Mouse (Mus musculus): ENCODE data around the gene Ggn. TPM values are rescaled to one million over a fixed set of nuclear protein-coding genes. Genes with fewer than 3 reads are reported as not detected.

Gene Ggn
- polyA plus RNA-seq, 1 experiment from 2014 or later, result 0.41 TPM

DNA sequence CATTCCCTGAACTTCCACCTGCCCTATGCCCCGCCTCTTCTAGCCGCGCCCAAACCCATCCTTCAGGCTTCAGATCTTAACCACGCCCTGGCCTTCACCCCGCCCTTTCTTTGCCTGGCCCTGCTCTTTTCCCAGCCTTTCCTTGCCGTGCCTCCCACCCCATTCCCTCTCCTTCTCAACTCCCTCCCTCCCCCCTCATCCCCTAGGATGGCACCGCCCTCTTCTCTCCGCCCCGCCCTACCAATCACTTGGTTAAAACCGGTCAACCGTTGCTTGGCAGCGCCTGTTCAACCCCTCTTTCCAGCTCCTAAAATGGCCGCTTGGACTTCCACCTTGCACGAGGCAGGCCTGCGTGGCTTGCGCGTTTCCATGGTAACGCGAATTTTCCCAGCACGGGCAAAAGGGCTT lies 43.7 kb downstream of the Ggn start, which contains the start of gene Catsperg1:
Gene Catsperg1 (minus strand): TSS at position 361 of the 408 bp plus-strand sequence.
- Histone ChIP-seq H3K4me2 (peak within 1 kb of the TSS; percentile 66), H3K36me3 (peaks cover 3% of the 10 kb centered on the region; the same call in 1 of the 2 replicates), H3K9ac (no peak within 1 kb of the TSS), H3K27me3 (replicated peaks) (peaks cover 18% of the 10 kb centered on the region), H3K4me3 (peak within 1 kb of the TSS; percentile 24), H3K4me1 (replicated peaks) (peaks cover 13% of the 10 kb centered on the region; the same call in 1 of the 2 replicates), H3K9me3 (replicated peaks) (peaks cover 30% of the 10 kb centered on the region), H3K27ac (ENCODE audit: poor library complexity, severe bottlenecking) (no peak within 1 kb of the TSS)
- ATAC-seq (ENCODE audit: insufficient number of reproducible peaks, low FRiP score), result peak; percentile 27; the same call in 1 of the 2 replicates
- 5% methylated on average over 20 of the region's 20 CpGs for WGBS

DNA sequence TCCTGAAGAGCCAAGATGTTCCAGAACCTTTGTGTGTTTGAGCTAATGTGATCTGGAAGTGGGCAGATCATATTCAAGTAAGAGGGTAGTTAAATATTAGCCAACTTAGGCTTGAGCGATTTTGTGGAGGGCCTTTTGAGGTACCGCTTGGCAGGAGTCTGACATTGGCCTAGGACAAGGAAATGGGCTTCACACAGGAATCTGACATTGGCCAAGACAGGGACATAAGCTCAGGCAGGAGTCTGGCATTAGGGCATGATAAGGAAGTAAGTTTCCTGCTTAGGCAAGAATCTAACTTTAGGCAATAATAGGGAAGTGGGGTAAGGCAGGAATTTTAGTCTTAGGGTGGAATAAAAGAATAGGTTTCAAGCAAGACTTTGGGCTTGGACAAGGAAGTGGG lies 44.2 kb downstream of the Ggn start:
- no peak for ATAC-seq (ENCODE audit: insufficient number of reproducible peaks, low FRiP score)
- 68% methylated on average over 2 of the region's 2 CpGs for WGBS
- 0 out of 2 replicates have a peak overlapping the region, but pooled peaks have one; percentile 66 for H3K4me2 ChIP-seq
- peaks cover 4% of the 10 kb centered on the region for H3K36me3 ChIP-seq
- H3K27me3 ChIP-seq (replicated peaks), result peaks cover 18% of the 10 kb centered on the region
- H3K27ac ChIP-seq (ENCODE audit: poor library complexity, severe bottlenecking), result no peak overlapping the region
- H3K4me1 ChIP-seq (replicated peaks), result peaks cover 13% of the 10 kb centered on the region; the same call in 1 of the 2 replicates
- peaks cover 35% of the 10 kb centered on the region for H3K9me3 ChIP-seq (replicated peaks)
- no peak overlapping the region for H3K4me3 ChIP-seq
- H3K9ac ChIP-seq, result no peak overlapping the region

DNA sequence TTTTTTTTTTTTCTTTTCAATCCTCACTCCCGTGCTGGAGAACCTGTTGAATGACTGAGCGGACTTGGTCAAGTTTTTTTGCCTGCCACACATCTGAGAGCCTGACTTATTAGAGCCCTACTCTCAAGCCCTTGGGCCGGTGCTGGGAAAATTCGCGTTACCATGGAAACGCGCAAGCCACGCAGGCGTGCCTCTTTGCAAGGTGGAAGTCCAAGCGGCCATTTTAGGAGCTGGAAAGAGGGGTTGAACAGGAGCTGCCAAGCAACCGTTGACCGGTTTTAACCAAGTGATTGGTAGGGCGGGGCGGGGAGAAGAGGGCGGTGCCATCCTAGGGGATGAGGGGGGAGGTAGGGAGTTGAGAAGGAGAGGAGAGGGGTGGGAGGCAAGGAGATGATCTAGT lies 44.8 kb downstream of the Ggn start:
- ATAC-seq (ENCODE audit: insufficient number of reproducible peaks, low FRiP score), result no peak
- peaks cover 10% of the 10 kb centered on the region for H3K36me3 ChIP-seq
- no peak overlapping the region for H3K4me3 ChIP-seq
- 40% methylated on average over 15 of the region's 15 CpGs for WGBS
- peaks cover 18% of the 10 kb centered on the region for H3K27me3 ChIP-seq (replicated peaks)
- no peak overlapping the region for H3K27ac ChIP-seq (ENCODE audit: poor library complexity, severe bottlenecking)
- no peak overlapping the region for H3K4me2 ChIP-seq
- no peak overlapping the region for H3K9ac ChIP-seq
- H3K4me1 ChIP-seq (replicated peaks), result peaks cover 13% of the 10 kb centered on the region; the same call in 1 of the 2 replicates
- H3K9me3 ChIP-seq (replicated peaks), result peaks cover 40% of the 10 kb centered on the region

Other genes starting within 250 kb of the Ggn start
- 317 and 318 TPM in 2 replicates for gene Actn4, start 207.9 kb upstream of the Ggn start, polyA plus RNA-seq (2016; fragmentation: Nextera tagmentation; extraction: Ambion mirVana)
- gene Eif3k, start 188.3 kb upstream of the Ggn start, polyA plus RNA-seq (2016; fragmentation: Nextera tagmentation; extraction: Ambion mirVana), result 254 and 255 TPM in 2 replicates
- gene Map4k1, start 188.2 kb upstream of the Ggn start, polyA plus RNA-seq (2016; fragmentation: Nextera tagmentation; extraction: Ambion mirVana), result 5.8 and 6.5 TPM in 2 replicates
- gene Ryr1, start 45.0 kb upstream of the Ggn start, polyA plus RNA-seq (2016; fragmentation: Nextera tagmentation; extraction: Ambion mirVana), result 0.14 and 0.24 TPM in 2 replicates
- 0.71 and 0.95 TPM in 2 replicates for gene Rasgrp4, start 35.4 kb upstream of the Ggn start, polyA plus RNA-seq (2016; fragmentation: Nextera tagmentation; extraction: Ambion mirVana)
- gene Fam98c, start 14.0 kb upstream of the Ggn start, polyA plus RNA-seq (2016; fragmentation: Nextera tagmentation; extraction: Ambion mirVana), result 13.5 TPM in 2 replicates
- 1.6 and 2.1 TPM in 2 replicates for gene Spred3, start 201 bp downstream of the Ggn start, polyA plus RNA-seq (2016; fragmentation: Nextera tagmentation; extraction: Ambion mirVana)
- gene Psmd8, start 10.5 kb downstream of the Ggn start, polyA plus RNA-seq (2016; fragmentation: Nextera tagmentation; extraction: Ambion mirVana), result 221 and 225 TPM in 2 replicates
- gene Catsperg1, start 43.8 kb downstream of the Ggn start, polyA plus RNA-seq (2016; fragmentation: Nextera tagmentation; extraction: Ambion mirVana), result 0.38 and 0.44 TPM in 2 replicates
- 3.4 and 4.3 TPM in 2 replicates for gene Kcnk6, start 62.3 kb downstream of the Ggn start, polyA plus RNA-seq (2016; fragmentation: Nextera tagmentation; extraction: Ambion mirVana)
- 99.4 and 104 TPM in 2 replicates for gene Yif1b, start 68.1 kb downstream of the Ggn start, polyA plus RNA-seq (2016; fragmentation: Nextera tagmentation; extraction: Ambion mirVana)
- gene 2200002D01Rik, start 78.3 kb downstream of the Ggn start, polyA plus RNA-seq (2016; fragmentation: Nextera tagmentation; extraction: Ambion mirVana), result 9.2 and 11.7 TPM in 2 replicates
- 87.7 and 90.4 TPM in 2 replicates for gene Spint2, start 111.7 kb downstream of the Ggn start, polyA plus RNA-seq (2016; fragmentation: Nextera tagmentation; extraction: Ambion mirVana)
- 13.2 and 13.9 TPM in 2 replicates for gene Ppp1r14a, start 119.1 kb downstream of the Ggn start, polyA plus RNA-seq (2016; fragmentation: Nextera tagmentation; extraction: Ambion mirVana)
- 2.2 TPM in 2 replicates for gene Dpf1, start 133.7 kb downstream of the Ggn start, polyA plus RNA-seq (2016; fragmentation: Nextera tagmentation; extraction: Ambion mirVana)